ENCODE assay signal across 33 mouse cellular contexts in the genomic region with DNA sequence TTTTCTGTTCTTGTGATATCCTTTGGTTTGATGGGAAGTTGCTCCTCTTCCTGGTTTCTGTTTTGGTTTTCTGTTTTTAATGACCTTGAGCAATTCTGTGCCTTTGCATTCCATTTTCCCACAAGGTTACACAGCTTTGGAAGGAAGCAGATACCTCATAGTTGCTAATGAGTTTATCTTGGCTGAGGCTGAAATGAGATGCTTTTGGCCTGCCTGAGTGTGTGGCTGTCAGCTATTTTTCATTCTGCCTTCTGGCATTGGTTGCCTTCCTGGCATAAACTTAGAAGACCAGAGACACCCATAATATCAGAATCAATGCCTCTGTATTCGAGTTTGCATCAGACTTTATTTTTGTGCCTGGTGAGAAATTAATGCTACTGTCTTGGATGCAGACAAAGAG.
DNase-seq lines count a peak whose midpoint lies in the region; ATAC-seq lines count a peak whose summit lies in the region.
"Had no signal": no experiment of that assay in that cellular context is flagged by ENCODE, and none has a peak within 500 bp of the region (broad histone marks: within the 10 kb centered on the region; RNA-seq: fewer than 3 reads in every experiment).

No protein-coding gene starts in this region.

- no peak overlapping the region for H3K4me2 ChIP-seq in forebrain, embryonic 14.5 days (ENCODE audit: low read length)
- H3K4me2 ChIP-seq: heart, embryonic 13.5 days; hindbrain, embryonic 12.5 days; limb, embryonic 12.5 days; liver, embryonic 12.5 days; midbrain, embryonic 12.5 days; neural tube, embryonic 13.5 days had no signal

- H3K36me3 ChIP-seq in forebrain, embryonic 14.5 days (ENCODE audit: control insufficient read depth, insufficient read depth, low read length), result no peaks in the 10 kb centered on the region
- no peaks in the 10 kb centered on the region for H3K36me3 ChIP-seq in forebrain, embryonic 10.5 days (replicated peaks)
- H3K36me3 ChIP-seq: G1E; heart, embryonic 13.5 days; hindbrain, embryonic 12.5 days; limb, embryonic 12.5 days; liver, embryonic 12.5 days; midbrain, embryonic 12.5 days; neural tube, embryonic 13.5 days had no signal

- intact Hi-C loops in heart, postnatal 10 days (cut with DNase I), result no loop called here

- no peak overlapping the region for H3K4me3 ChIP-seq in forebrain, embryonic 14.5 days (ENCODE audit: low read depth, low read length)
- H3K4me3 ChIP-seq in forebrain, embryonic 10.5 days, result no peak overlapping the region
- H3K4me3 ChIP-seq: gastrocnemius, adult 2 months; heart, adult 2 months; heart, embryonic 13.5 days; hindbrain, embryonic 12.5 days; layer of hippocampus, adult 2 months; left cerebral cortex, adult 2 months; limb, embryonic 12.5 days; liver, embryonic 12.5 days; midbrain, embryonic 12.5 days; neural tube, embryonic 13.5 days had no signal

- H3K27me3 ChIP-seq in forebrain, embryonic 14.5 days (replicated peaks; ENCODE audit: control insufficient read depth, insufficient read depth, low read length), result no peaks in the 10 kb centered on the region
- H3K27me3 ChIP-seq in forebrain, embryonic 10.5 days (ENCODE audit: poor library complexity, severe bottlenecking), result no peaks in the 10 kb centered on the region
- H3K27me3 ChIP-seq: heart, embryonic 13.5 days; hindbrain, embryonic 12.5 days; limb, embryonic 12.5 days; liver, embryonic 12.5 days; midbrain, embryonic 12.5 days; neural tube, embryonic 13.5 days had no signal

- no peak for ATAC-seq in forebrain, embryonic 14.5 days
- ATAC-seq: inflammation-experienced regulatory T-cells, adult 6 months; liver, embryonic 12.5 days; liver, postnatal 0 days had no signal

- 53% methylated on average over 1 of the region's 1 CpGs for WGBS in forebrain, embryonic 14.5 days
- 67% methylated on average over 1 of the region's 1 CpGs for WGBS in forebrain, embryonic 10.5 days

- no peak overlapping the region for H3K9ac ChIP-seq in forebrain, embryonic 14.5 days (ENCODE audit: low read length)
- H3K9ac ChIP-seq: heart, embryonic 13.5 days; hindbrain, embryonic 12.5 days; limb, embryonic 12.5 days; liver, embryonic 12.5 days; liver, postnatal 0 days; midbrain, embryonic 12.5 days; neural tube, embryonic 13.5 days had no signal

- H3K9me3 ChIP-seq in forebrain, embryonic 14.5 days (replicated peaks; ENCODE audit: control insufficient read depth, low read length), result no peaks in the 10 kb centered on the region; the same call in 1 of the 2 replicates
- H3K9me3 ChIP-seq in forebrain, embryonic 10.5 days, result no peaks in the 10 kb centered on the region
- H3K9me3 ChIP-seq: G1E; hindbrain, embryonic 12.5 days; limb, embryonic 12.5 days; liver, embryonic 12.5 days; midbrain, embryonic 12.5 days; neural tube, embryonic 13.5 days had no signal

- peak; percentile 43 for DNase-seq in forebrain, embryonic 14.5 days (ENCODE audit: low spot score)
- no peak for DNase-seq in forebrain, embryonic 10.5 days (ENCODE audit: extremely low spot score, low spot score)
- peak; percentile 1 to 2 for DNase-seq in heart, postnatal 10 days
- no peak for DNase-seq in heart, adult 8-10 months (ENCODE audit: low spot score)
- peak; percentile 3 for DNase-seq in kidney, postnatal 14 days
- DNase-seq in kidney, adult 18-20 months, result no peak
- peak; percentile 95 for DNase-seq in Muller cell, postnatal 12 days (ENCODE audit: inconsistent ontology term)
- DNase-seq in cerebellum, postnatal 4 days (ENCODE audit: low spot score in 2 of 2), result no peak
- DNase-seq: adrenal gland, postnatal 25 days; cerebellum, adult 2 months; gastrocnemius, adult 2 months; gastrocnemius, postnatal 36 days; heart, postnatal 14 days; kidney, adult 11 months; kidney, postnatal 10 days; liver, postnatal 0 days; lung, postnatal 36 days; right cerebral cortex, adult 18-20 months; spleen, adult 18-20 months; thymus, adult 18-20 months; thymus, postnatal 25 days had no signal

- no peaks in the 10 kb centered on the region for H3K4me1 ChIP-seq in forebrain, embryonic 14.5 days (ENCODE audit: control insufficient read depth, insufficient read depth, low read length)
- H3K4me1 ChIP-seq in forebrain, embryonic 10.5 days, result no peaks in the 10 kb centered on the region
- H3K4me1 ChIP-seq: hindbrain, embryonic 12.5 days; limb, embryonic 12.5 days; liver, embryonic 12.5 days; midbrain, embryonic 12.5 days; neural tube, embryonic 13.5 days had no signal

- H3K27ac ChIP-seq in forebrain, embryonic 14.5 days (ENCODE audit: low read depth, low read length), result no peak overlapping the region
- no peak overlapping the region for H3K27ac ChIP-seq in forebrain, embryonic 10.5 days
- H3K27ac ChIP-seq: gastrocnemius, adult 2 months; heart, adult 2 months; heart, embryonic 13.5 days; hindbrain, embryonic 12.5 days; layer of hippocampus, adult 2 months; left cerebral cortex, adult 2 months; limb, embryonic 12.5 days; liver, embryonic 12.5 days; midbrain, embryonic 12.5 days; neural tube, embryonic 13.5 days; stomach, postnatal 0 days had no signal

Comparison
In these comparisons a context has a peak if more than half of its experiments do, and no peak if none do; other contexts are left out.
1. DNase-seq: peak in forebrain, embryonic 14.5 days (single experiment), heart, postnatal 10 days (2 of 2), kidney, postnatal 14 days (single experiment) and Muller cell, postnatal 12 days (single experiment); none in forebrain, embryonic 10.5 days (single experiment), heart, adult 8-10 months (single experiment), kidney, adult 18-20 months (single experiment) and cerebellum, postnatal 4 days (0 of 2).